Mouse (Mus musculus) E14TG2a.4 (cell line): Measurements from ENCODE around the gene Vps51.

Experiments used
- H3K27me3 ChIP-seq: 2 replicates; pipeline ENCODE4 v1.6.1; 2014; ENCODE audit warnings: low read length, control low read depth; ENCODE audit not compliant: insufficient read depth
- H3K36me3 ChIP-seq: 2 replicates; pipeline ENCODE4 v1.6.1; 2014; ENCODE audit warnings: low read length, control low read depth; ENCODE audit not compliant: insufficient read depth
- H3K4me1 ChIP-seq: replicated peaks from 2 replicates; pipeline ENCODE4 v1.6.1; 2014; ENCODE audit warnings: low read depth, low read length, control low read depth
- H3K4me3 ChIP-seq: replicated peaks from 2 replicates; pipeline ENCODE4 v1.5.1; 2014; ENCODE audit warnings: mild to moderate bottlenecking, low read length
- H3K9me3 ChIP-seq: 2 replicates; pipeline ENCODE4 v1.6.1; 2014; ENCODE audit warnings: low read length, control low read depth
- CTCF ChIP-seq: conservative IDR thresholded peaks from 2 replicates; pipeline ENCODE4 v1.5.1; 2014; ENCODE audit warnings: low read length
- NANOG ChIP-seq: IDR thresholded peaks from 2 replicates; pipeline ENCODE4 v1.6.1; 2014; ENCODE audit warnings: borderline replicate concordance, low read length, mixed read lengths
- POU5F1 ChIP-seq: IDR thresholded peaks from 2 replicates; pipeline ENCODE4 v1.6.1; 2014; ENCODE audit warnings: low read length, borderline replicate concordance

Vps51 gene

DNA sequence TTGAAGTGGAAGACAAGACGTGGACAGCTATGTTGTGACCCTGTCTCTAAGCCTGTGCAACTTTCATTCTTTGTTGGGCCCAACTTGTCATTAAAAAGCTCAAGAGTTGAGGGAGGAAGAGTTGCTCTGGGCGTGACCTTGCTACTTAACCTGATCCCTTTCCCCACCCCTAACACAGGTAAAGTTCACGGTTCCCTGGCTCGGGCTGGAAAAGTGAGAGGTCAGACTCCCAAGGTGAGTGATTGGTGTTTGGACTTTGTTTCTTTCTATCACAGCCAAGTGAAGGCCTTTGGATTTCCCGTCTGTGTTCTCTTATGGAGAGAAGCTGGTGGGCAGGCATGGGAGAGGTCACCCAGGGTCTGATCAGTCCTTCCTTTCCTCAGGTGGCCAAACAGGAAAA, 18.1 kb downstream of the Vps51 start:
- Histone ChIP-seq H3K4me1 (peaks cover 63% of the 10 kb centered on the region), H3K9me3 (no peaks in the 10 kb centered on the region), H3K27me3 (peaks cover 2% of the 10 kb centered on the region; the same call in 1 of the 2 replicates), H3K4me3 (peak overlapping the region; percentile 100), H3K36me3 (peaks cover 72% of the 10 kb centered on the region)
- no peak for TF ChIP-seq NANOG
- TF ChIP-seq CTCF = no peak
- TF ChIP-seq POU5F1 = no peak

DNA sequence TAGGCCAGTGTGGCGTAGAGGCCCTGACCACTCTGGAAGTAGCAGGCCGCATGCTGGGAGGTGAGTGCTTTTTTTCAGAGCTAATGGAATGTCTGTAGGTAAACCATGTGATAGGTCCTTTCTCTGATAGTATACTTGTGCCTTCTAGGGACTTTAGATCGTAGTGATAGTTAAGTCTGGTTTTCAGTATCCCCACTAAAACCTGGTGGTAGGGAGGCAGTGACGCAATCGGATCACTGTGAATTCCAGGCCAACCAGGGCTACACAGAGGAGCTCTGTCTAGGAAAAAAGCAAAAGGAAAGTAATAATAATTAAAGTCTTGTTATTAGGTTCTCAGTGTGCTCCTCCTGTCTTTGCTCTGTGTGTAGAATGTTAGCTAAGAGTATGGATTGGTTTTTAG, 18.5 kb downstream of the Vps51 start:
- Histone ChIP-seq H3K9me3 (no peaks in the 10 kb centered on the region), H3K36me3 (peaks cover 72% of the 10 kb centered on the region), H3K4me1 (peaks cover 65% of the 10 kb centered on the region), H3K27me3 (peaks cover 2% of the 10 kb centered on the region; the same call in 1 of the 2 replicates), H3K4me3 (peak overlapping the region; percentile 100)
- TF ChIP-seq NANOG (no peak), POU5F1 (no peak), CTCF (no peak)

DNA sequence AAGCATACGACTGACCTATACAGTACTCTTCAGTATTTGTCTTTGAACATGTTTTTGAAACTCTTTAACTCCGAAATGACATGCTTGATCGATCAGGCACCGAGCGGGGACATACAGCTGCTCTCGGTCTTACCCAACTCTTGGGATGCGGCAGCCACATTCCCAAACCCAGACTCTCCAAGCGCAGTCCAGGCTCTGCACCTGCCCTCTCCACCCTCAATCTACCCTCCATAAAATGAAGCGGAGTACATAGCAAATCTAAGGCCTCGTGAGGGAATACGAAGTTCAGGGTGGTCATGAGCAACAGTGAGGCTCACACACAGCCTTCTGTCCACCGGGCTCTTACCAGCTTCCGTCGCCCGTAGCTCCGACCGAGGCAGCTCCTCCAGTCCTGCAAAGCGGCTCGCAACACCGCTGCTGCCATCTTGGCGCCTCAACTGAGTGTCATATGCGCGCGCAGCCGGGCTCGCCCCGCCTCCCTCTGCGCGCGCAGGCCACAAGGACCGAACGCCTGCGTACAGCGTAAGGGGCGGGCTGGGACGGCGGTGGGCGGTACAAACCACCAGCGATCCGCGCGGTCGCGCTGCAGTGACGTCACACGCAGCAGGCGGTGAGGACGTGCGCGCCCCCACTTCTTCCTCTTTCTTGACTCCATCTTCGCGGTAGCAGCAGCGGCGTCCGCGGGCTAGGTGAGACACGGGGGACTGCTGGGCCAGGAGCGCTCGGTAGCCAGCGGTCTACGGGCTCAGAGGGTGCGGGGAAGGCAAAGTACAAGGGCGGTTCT, 19.5 kb downstream of the Vps51 start, which contains the start of the genes Mrpl49 and Fau:
TSS of gene Mrpl49 (minus strand) at position 473 of the 784 bp plus-strand sequence.
TSS of gene Fau (plus strand) at position 532 of the 784 bp plus-strand sequence.
- Histone ChIP-seq H3K4me1 (peaks cover 65% of the 10 kb centered on the region), H3K9me3 (no peaks in the 10 kb centered on the region), H3K27me3 (peaks cover 2% of the 10 kb centered on the region; the same call in 1 of the 2 replicates), H3K4me3 (peak within 1 kb of the TSS; percentile 100), H3K36me3 (peaks cover 72% of the 10 kb centered on the region)
- no peak for TF ChIP-seq CTCF
- no peak for TF ChIP-seq POU5F1
- TF ChIP-seq NANOG = no peak

DNA sequence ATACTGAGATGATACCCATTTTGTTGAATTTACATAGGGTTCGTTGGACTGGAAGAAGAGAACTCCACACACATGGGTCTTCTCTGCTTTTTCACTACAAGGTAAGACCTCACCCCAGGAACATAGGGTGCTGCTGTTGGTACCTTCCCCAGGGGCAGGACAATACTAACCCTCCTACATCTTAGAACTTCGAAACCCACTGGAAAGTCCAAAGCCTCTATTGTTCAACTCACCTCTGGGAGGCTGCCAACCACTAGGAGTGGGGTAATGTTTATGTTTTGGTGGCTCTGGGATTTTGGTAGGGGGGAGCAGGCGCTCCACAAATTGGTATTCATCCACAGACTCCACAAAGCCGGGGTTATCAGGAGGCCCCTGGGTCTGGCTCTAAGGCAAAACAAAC, 20.3 kb downstream of the Vps51 start:
- peaks cover 62% of the 10 kb centered on the region for H3K4me1 ChIP-seq
- peak overlapping the region; percentile 100 for H3K4me3 ChIP-seq
- peaks cover 2% of the 10 kb centered on the region; the same call in 1 of the 2 replicates for H3K27me3 ChIP-seq
- H3K9me3 ChIP-seq = no peaks in the 10 kb centered on the region
- H3K36me3 ChIP-seq = peaks cover 75% of the 10 kb centered on the region
- TF ChIP-seq CTCF = no peak
- TF ChIP-seq NANOG = no peak
- TF ChIP-seq POU5F1 = no peak

DNA sequence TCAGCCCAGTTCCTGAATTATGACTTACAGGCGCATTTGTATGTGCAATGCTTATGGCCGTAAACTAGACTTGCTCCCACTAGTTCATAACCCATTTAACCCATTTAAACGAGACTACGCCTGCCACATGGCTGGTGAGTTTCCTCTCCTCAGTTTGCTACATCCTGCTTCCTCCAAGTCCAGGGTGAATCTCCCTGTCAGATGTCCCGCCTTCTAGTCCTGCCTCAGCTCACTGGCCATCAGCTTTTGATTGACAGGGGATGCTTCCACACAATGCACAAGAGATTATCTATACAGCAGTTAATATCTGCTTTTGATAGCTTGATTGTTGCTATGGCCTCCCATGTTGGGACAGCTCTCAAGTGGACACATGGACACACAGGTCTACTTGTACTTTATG, 22.7 kb downstream of the Vps51 start:
- Histone ChIP-seq H3K9me3 (no peaks in the 10 kb centered on the region), H3K36me3 (peaks cover 89% of the 10 kb centered on the region), H3K4me3 (no peak overlapping the region), H3K4me1 (peaks cover 70% of the 10 kb centered on the region), H3K27me3 (peaks cover 2% of the 10 kb centered on the region; the same call in 1 of the 2 replicates)
- TF ChIP-seq NANOG (no peak), CTCF (no peak), POU5F1 (no peak)

DNA sequence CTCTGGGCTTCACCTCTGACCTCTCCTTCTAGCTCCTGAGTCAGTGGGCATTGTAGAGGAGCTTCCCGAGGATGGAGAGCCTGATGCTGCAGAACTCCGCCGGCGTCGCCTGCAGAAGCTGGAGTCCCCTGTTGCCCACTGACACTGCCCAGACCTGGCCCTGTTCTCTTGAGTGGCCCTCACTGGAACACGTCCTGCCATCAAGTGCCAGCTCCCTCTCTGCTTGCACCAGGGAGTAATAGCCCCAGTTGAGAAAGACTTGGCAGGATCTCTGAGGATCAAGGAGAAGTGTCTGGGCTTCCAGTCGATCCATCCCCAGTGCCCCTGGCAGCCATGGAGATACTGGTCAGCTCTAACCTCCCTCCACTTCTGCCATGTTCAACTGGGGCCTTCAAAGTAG, 24.5 kb downstream of the Vps51 start:
- TF ChIP-seq NANOG = no peak
- no peak for TF ChIP-seq CTCF
- TF ChIP-seq POU5F1 = no peak
- Histone ChIP-seq H3K9me3 (no peaks in the 10 kb centered on the region), H3K27me3 (peaks cover 2% of the 10 kb centered on the region; the same call in 1 of the 2 replicates), H3K4me3 (0 out of 2 replicates have a peak overlapping the region, but pooled peaks have one; percentile 17), H3K36me3 (peaks cover 93% of the 10 kb centered on the region), H3K4me1 (peaks cover 77% of the 10 kb centered on the region)

DNA sequence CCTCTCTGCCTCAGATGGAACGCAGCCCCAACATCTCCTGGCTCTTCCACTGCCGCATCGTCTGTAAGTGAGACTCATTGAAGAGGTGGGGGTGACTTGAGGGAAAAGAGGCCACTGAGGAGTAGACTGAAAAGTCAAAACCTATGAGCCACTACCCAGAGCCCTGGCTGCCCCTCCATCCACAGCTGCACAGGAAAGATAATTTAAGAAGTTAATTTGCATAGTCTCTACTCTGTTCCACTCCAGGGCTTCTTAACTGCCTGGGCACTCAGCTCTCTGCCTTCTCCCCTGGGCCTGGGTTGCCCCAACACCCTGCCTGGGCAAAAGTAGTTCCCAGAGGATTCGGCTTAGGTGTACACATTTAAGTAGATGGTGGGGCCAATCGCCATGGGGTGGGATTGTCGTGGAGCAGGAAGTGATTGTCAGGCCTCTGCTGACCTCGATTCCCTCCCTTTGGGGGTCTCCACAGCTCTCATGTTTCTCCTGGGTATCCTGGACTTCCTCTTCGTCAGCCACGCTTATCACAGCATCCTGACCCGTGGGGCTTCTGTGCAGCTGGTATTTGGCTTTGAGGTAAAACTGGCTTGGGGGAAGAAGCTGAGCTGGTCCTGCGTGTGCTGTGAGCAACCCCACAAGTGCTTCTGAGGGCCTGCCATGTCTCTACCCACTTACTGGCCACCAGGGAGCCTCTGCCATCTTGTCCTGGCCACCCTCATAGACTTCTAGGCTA, 28.2 kb downstream of the Vps51 start:
- peaks cover 62% of the 10 kb centered on the region for H3K4me1 ChIP-seq
- no peaks in the 10 kb centered on the region for H3K9me3 ChIP-seq
- H3K36me3 ChIP-seq = peaks cover 64% of the 10 kb centered on the region
- H3K4me3 ChIP-seq = 0 out of 2 replicates have a peak overlapping the region, but pooled peaks have one; percentile 96
- H3K27me3 ChIP-seq = no peaks in the 10 kb centered on the region
- TF ChIP-seq CTCF (no peak), POU5F1 (no peak), NANOG (no peak)

DNA sequence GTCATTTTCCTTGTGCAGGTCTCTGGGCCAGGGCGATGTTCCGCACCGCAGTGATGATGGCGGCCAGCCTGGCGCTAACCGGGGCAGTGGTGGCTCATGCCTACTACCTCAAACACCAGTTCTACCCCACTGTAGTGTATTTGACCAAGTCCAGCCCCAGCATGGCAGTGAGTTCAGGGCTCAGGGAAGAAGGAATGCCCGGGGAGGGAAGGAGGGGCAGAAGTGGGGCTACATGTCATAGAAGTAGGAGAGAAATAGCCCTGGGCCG, 29.2 kb downstream of the Vps51 start:
- Histone ChIP-seq H3K4me1 (peaks cover 52% of the 10 kb centered on the region), H3K27me3 (no peaks in the 10 kb centered on the region), H3K9me3 (no peaks in the 10 kb centered on the region), H3K36me3 (peaks cover 53% of the 10 kb centered on the region), H3K4me3 (peak overlapping the region; percentile 96)
- TF ChIP-seq CTCF (no peak), POU5F1 (no peak), NANOG (no peak)
